Mouse (Mus musculus): ENCODE measurements around the gene Cenpv.

Gene Cenpv

GRCm38 (mm10) chr11:62539089-62539890 lies at the start of gene Cenpv:
Gene Cenpv, minus strand, starts transcription at chr11:62539261.
- peak; percentile 91 for DNase-seq

DNA sequence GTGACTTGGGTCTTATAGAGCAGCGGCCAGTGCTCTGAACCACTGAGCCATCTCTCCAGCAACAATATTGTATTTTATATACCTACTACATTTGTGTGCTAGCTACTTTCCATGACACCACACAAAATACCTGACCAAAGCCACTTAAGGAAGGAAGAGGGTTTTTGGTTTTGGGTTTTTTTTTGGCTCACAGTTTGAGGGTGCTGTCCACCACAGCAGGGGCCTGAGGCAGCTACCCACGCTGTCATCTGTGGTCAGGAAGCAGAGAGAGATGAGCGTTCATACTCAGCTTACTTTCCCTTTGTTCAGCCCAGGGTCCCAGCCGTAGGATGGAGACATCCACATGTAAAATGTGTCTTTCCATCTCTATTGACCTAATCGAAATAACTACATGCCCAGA lies 48.0 kb upstream of the Cenpv start:
- DNase-seq, result no peak

DNA sequence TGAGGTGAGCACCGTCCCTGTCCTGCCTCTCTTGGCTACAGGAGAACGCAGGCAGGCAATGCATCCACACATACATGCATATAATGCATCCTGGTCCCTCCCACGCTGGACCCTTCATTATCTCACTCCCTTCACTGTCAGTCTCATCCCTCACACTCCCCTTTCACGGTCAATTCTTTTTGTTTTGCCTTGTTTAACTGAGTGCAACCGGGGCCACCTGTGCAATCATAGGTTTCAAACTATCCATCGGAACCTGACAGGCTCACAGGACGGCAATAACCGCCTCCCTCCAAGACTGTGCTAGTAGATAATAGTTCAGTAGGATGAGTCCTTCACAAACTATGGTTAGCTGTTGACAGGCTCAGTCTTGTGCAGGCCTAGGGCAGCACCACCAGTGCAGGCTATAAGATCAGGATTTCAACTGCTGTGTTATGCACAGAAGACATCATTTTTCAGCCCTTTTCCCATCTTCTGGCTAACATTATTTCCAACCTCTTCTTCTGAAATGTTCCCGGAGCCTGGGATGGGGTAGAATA lies 45.7 kb upstream of the Cenpv start:
- no peak for DNase-seq

DNA sequence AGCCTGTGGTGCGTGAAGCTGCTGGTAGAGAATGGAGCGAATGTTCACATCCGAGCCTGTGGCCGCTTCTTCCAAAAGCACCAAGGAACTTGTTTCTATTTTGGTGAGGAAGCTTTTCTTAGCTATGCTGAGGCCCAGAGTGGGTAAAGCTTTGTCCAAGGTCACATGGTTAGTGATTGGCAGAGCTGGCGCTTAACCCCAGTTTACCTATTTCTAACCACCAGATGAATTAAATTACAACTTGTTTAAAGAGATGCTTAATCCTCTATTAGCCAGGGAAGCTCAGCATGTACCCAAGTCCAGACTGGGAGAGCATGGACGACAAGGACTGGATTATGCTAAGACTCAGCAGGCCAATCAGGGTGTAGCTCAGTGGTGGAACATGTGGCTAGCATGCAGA lies 44.0 kb upstream of the Cenpv start:
- no peak for DNase-seq

- DNase-seq, result no peak
These were observed 37.6 kb upstream of the Cenpv start for GRCm38 (mm10) chr11:62576530-62577152.

DNA sequence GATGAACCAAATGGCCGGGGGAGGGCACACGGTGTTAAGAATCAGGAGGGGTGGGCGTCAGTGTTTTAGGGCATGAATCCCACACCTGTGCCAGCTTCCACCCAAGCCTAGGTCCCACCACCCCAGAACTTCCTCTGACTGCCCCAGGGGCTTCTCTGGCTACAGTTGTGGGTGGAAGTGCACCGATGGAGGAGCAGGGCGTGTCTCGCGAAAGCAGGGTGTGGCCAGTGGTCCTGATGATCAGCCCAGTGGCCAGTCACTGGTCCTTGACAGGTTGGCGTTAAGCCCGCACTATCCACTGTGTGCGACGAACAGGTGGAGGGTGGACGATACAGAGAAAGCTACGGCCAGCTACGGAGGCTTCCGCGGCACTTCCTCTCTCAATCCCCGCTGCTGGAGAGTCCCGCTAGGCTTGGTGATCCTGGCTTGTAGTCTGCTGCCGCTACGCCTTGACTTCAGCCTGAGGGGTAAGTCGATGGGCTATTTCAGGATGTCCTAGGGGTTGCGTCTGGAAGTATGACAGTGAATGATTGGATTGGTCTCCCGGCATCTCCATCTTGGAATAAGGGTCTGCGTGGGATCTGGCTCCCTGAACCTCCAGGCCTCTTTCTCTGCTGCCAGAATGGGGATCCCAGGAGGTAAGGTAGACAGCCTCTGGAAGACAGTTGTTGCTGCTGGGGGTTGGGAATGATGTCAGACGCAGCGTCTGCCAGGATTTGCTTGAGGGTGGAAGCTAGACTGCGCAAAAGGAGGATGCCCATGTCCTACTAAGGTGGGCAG lies 36.8 kb upstream of the Cenpv start:
- peak; percentile 90 to 92 for DNase-seq

GRCm38 (mm10) chr11:62575297-62575658 lies 36.2 kb upstream of the Cenpv start:
- DNase-seq, result peak; percentile 96 to 97

- no peak for DNase-seq
These were observed 35.6 kb upstream of the Cenpv start for GRCm38 (mm10) chr11:62574703-62575085.

DNA sequence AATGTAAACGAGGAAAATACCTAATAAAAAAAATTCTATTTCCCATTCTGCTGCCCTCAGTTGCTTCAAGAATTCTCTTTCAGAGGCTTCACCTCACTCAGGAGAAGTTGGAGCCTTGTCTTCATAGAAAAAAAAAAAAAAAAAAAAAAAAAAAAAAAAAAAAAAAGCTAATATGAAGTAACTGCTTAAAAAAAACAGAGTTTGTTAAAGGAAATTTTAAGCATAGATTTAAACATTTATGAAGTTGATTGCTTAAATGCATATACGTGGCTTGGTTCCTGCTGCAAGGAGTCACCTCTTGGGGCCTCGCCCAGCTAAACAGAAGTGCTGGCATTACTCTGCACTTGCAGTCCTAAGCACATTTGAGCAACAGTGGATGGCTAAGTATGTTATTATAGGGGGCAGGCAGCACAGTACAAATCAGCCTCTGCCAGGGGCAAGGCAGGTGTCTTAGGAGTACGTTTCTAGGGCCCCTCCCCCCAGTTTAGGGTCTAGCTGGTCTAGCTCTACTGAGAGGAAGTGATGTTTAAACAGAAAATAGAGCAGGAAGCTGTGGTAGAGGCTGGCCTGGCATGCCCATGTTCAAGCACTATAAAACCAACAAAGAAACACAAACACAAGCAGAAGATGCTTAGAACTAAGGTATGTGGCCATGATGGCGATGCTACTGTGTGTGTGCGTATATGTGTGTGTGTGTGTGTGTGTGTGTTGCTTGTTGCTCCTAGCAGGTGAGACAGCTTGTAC lies 35.1 kb upstream of the Cenpv start, which contains the start of gene Trpv2:
Trpv2 (plus strand) TSS at position 528 of the 744 bp plus-strand sequence.
- no peak for DNase-seq

- no peak for DNase-seq
These were observed 29.2 kb upstream of the Cenpv start for GRCm38 (mm10) chr11:62568300-62568699.

- DNase-seq, result no peak
These were observed 27.1 kb upstream of the Cenpv start for GRCm38 (mm10) chr11:62566211-62566610.

DNA sequence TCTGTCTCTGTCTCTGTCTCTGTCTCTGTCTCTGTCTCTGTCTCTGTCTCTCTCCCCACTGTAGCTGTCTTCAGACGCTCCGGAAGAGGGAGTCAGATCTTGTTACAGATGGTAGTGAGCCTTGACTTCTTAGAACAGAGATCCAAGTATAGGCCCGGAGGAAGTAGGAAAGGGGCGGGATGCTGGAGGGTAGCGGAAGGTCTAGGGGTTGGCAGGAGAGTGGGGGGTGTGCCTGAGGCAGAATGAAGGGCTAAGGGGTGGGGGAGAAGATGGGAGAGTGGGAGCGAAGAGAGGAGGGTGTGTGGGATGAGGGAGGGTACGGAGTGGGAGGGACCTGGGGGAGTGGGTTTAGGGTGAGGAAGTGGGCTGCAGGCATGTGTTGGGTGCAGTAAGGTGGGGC lies 26.7 kb upstream of the Cenpv start:
- no peak for DNase-seq

GRCm38 (mm10) chr11:62563590-62563989 lies 24.5 kb upstream of the Cenpv start:
- DNase-seq, result no peak

- DNase-seq, result peak; percentile 31 to 50
These were observed 21.5 kb upstream of the Cenpv start for GRCm38 (mm10) chr11:62560463-62561016.

DNA sequence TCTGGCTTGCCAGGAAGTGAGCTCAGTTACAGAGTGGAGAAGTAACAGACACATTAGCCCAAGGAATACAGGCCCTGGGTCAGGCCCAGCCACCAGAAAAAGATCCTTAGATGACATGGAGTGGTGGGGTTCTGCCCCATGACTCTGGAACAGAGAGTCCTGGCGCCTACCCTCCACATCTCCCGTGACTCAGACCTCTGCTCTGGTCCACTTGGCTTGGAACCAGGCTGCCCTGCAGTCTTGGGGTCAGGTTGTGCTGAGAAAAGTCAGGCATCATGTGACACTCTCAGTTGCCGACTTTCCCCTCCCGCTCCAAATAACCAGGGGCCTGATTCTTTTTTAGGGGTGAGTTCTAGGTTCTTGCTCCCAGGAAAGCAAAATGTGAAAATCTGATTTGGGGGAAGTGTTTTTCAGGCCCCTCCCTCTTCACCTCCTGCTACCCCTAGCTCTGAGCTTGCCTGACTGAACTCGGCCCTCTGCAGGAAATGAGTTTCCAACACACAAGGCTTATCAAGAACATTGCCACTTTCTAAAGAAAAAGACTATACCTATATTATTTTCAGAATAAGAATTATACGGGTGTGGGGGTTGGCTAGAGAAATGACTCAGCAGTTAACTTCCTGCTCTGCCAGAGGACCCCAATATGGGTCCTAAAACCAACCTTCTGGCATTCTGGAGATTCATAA lies 20.0 kb upstream of the Cenpv start:
- DNase-seq, result no peak

DNA sequence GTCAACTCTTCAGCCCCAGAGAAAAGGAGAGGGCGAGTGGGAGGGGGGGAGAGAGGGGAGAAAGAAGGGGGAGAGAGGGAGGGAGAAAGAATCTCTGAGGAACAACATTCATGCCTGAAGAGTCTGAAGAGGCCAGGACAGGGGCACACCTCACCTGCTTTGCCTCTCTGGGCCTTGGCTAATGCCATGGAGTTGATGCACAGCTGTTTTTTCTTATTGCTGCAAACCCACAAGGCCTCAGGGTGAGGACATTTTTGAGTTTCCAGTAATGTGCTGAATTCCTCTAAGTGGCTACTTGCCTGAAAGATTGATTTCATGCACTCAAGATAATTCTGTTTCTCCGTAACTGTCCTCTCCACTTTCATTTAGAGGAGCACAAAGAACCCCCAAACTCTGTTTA lies 19.1 kb upstream of the Cenpv start:
- DNase-seq, result no peak

- no peak for DNase-seq
These were observed 18.1 kb upstream of the Cenpv start for GRCm38 (mm10) chr11:62557205-62557604.

GRCm38 (mm10) chr11:62555896-62556412 lies 16.9 kb upstream of the Cenpv start:
- peak in 1 of 2 experiments; percentile 24 for DNase-seq

DNA sequence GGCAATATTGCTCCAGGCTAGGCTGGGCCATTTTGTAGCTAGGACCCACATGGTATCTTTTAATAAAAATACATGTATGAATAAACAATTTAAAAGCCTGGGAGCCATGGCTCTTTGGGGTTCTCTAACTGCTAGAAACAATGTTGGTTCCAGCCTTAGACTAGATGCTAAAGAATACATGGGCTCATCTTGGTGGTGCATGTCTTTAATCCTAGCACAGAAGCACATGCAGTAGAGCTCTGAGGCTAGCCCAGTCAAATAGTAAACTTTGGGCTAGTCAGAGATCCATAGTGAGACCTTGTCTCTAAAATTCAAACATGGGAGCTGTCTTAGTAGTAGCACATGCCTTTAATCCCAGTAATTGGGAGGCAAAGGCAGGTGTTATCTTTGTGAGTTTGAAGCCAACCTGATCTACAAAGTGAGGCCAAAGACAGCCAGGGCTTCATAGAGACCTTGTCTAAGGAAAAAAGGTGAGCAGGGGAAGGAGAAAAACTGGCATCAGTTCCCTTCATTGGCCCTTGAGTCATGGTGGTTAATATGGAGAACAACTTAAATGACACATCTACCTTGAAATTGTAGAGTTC lies 16.0 kb upstream of the Cenpv start:
- no peak for DNase-seq

DNA sequence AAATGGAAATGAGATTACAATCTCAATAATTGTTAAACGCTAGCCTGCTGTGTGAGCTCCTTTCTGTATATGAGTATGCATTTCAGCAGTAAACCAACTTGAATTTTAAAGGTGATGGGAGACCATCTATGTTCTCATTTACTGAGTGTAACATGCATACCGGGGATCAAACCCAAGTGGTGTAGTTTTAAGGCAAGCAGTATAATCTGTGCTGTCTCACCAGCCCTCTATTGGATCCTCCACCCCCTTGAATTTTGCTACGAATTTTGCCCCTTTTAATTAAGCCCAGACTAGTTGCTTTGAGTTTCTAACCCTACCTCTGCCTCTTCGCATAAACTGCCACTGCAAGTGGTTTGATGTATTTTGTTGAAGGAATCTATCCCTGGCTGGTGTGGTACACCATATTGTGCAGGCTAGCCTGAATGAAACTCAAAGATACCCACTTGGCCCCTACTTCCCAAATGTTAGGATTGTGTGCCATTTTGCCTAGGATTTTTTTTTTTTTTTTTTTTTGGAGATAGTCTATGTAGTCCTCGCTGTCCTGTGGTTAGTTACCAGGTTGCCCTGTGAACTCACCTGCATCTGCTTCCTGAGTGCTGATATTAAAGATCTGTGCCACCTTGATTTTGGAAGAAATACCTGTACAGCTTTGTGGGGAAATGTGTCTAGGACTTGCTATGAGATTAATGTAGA lies 15.2 kb upstream of the Cenpv start:
- DNase-seq, result no peak

Data from cerebellum, postnatal 10 days (tissue).